Mouse (Mus musculus) small intestine, adult 2 months (tissue): ENCODE results near the gene Zfp507.

Source experiments
- CTCF ChIP-seq: fragments of 200-500 bp; IDR thresholded peaks from 2 replicates; pipeline ENCODE4 v1.5.1; 2012; ENCODE audit warnings: low read depth, mild to moderate bottlenecking, control low read depth, inconsistent platforms, low read length, moderate library complexity, mixed read lengths; ENCODE audit not compliant: insufficient replicate concordance, insufficient read length; ENCODE audit errors: extremely low read depth
- POLR2A ChIP-seq: fragments of 200-500 bp; IDR thresholded peaks from 2 replicates; pipeline ENCODE4 v1.6.1; 2012; ENCODE audit warnings: low read depth, mild to moderate bottlenecking, control low read depth, inconsistent platforms, low read length, moderate library complexity

- TF ChIP-seq CTCF (no peak), POLR2A (no peak)
Observed at GRCm38 (mm10) chr7:35794145-35794664, 8.6 kb downstream of the Zfp507 start.
